Mouse (Mus musculus) embryonic facial prominence, embryonic 10.5 days (tissue): ENCODE data around the gene Fam155a. TPM values are rescaled to one million over a fixed set of nuclear protein-coding genes. Genes with fewer than 3 reads are reported as not detected.
A peak's percentile ranks its signal among the peaks of the same experiment; 100 is the strongest.
"Not testable (repeated sequence)": the region's sequence is repeated elsewhere in the genome, so short reads cannot be mapped to it uniquely, and the experiment has no call there.

Source experiments
- DNase-seq: peaks from one replicate; pipeline ENCODE4 v3.0.0-alpha.2; 2017; ENCODE audit warnings: low spot score
- H3K27ac ChIP-seq: fragments of 300-500 bp; sonication (generic); replicated peaks from 2 replicates; pipeline ENCODE4 v1.5.1; 2016; ENCODE audit warnings: mild to moderate bottlenecking
- H3K27me3 ChIP-seq: fragments of 300-500 bp; sonication (generic); replicated peaks from 2 replicates; pipeline ENCODE4 v1.6.1; 2016; ENCODE audit warnings: low read depth, mild to moderate bottlenecking; ENCODE audit not compliant: poor library complexity, severe bottlenecking
- H3K36me3 ChIP-seq: fragments of 300-500 bp; sonication (generic); replicated peaks from 2 replicates; pipeline ENCODE4 v1.6.1; 2016; ENCODE audit warnings: mild to moderate bottlenecking, moderate library complexity
- H3K4me1 ChIP-seq: fragments of 300-500 bp; sonication (generic); 2 replicates; pipeline ENCODE4 v1.6.1; 2016
- H3K4me3 ChIP-seq: fragments of 300-500 bp; sonication (generic); 2 replicates; pipeline ENCODE4 v1.5.1; 2016; ENCODE audit warnings: mild to moderate bottlenecking, moderate library complexity
- H3K9me3 ChIP-seq: fragments of 300-500 bp; sonication (generic); 2 replicates; pipeline ENCODE4 v1.6.1; 2016; ENCODE audit warnings: mild to moderate bottlenecking
- WGBS: fragments of 180-500 bp; shearing (Covaris S2); methylation state at CpG from one replicate; pipeline ENCODE4 v1.1.7; 2016; 5-methylcytosine and 5-hydroxymethylcytosine counted together
- polyA plus RNA-seq: library from polyadenylated mRNA; unstranded; fragments of >200 nt; fragmentation: Nextera tagmentation; extraction: Ambion mirVana; gene quantifications from 2 replicates; pipeline ENCODE4 v1.2.1, GENCODE M21; 2016

The Fam155a gene
- polyA plus RNA-seq, 1 experiment from 2014 or later = 0.64 TPM

DNA sequence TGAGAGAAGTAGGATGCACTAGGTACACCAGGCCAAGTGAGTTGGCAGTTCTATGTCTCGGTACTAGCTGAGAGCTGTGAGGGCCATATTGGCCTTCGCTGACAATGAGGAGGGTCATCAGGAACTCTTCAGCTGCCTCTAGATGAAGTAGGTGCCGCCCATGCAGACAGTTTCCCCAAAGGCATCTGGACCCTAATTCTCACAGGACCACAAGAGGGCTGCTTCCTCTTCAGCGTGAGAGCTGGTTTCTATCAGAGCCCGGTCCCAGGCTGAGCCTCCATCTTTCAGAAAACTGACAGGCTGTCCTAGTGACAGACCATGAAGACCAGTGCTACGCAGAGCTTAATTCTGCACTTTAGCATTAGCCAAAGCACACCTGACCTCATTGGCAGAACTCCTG is 364.8 kb downstream of the Fam155a start:
- no peak overlapping the region for H3K27ac ChIP-seq
- 87% methylated on average over 6 of the region's 6 CpGs for WGBS
- no peak overlapping the region for H3K4me3 ChIP-seq
- no peaks in the 10 kb centered on the region for H3K9me3 ChIP-seq
- peaks cover 19% of the 10 kb centered on the region for H3K4me1 ChIP-seq
- no peak for DNase-seq
- no peaks in the 10 kb centered on the region for H3K36me3 ChIP-seq
- no peaks in the 10 kb centered on the region for H3K27me3 ChIP-seq

DNA sequence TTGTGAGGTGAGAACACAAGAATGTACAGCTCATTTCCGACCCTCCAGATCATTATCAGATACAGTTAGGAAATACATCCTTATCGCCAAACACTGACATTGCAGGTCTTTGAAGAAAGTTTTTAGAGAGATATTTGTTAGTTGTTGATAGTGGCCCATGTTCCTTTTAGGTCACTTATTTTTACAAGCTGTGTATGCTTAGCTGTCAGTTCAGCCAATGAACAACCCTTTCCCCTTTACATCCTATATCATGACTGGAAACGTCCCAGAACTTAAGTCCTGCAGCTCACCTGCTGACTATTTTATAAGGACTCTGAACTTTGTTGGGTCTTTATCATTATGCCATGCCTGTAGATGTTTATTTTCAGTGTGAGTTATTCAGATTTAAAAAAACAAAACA is 366.3 kb downstream of the Fam155a start:
- no peak for DNase-seq
- 79% methylated on average over 3 of the region's 3 CpGs for WGBS
- H3K27ac ChIP-seq = no peak overlapping the region
- H3K4me1 ChIP-seq = peaks cover 19% of the 10 kb centered on the region
- H3K36me3 ChIP-seq = no peaks in the 10 kb centered on the region
- H3K27me3 ChIP-seq = no peaks in the 10 kb centered on the region
- H3K4me3 ChIP-seq = no peak overlapping the region
- H3K9me3 ChIP-seq = no peaks in the 10 kb centered on the region

DNA sequence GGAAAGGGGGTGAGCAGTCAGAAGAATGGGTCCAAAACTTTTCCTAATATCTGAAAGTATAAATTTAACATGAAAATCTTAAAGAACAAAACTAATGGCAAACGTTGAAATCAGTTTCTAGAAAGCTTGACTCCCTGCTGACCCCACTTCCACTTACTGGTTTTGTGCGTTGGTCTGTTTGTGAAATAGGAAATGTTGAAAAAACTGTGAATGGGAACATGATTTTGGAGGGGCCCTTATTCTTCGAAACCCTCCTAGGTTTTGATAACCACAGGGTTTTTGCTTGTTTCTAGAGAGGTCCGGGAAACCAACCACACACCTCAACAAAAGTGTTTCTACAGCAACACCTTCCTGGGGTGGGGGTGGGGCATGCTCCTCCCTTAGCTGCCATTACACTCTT is 368.6 kb downstream of the Fam155a start:
- 53% methylated on average over 4 of the region's 4 CpGs for WGBS
- Histone ChIP-seq H3K4me3 (no peak overlapping the region), H3K9me3 (no peaks in the 10 kb centered on the region), H3K4me1 (peaks cover 14% of the 10 kb centered on the region), H3K27ac (no peak overlapping the region), H3K36me3 (no peaks in the 10 kb centered on the region), H3K27me3 (no peaks in the 10 kb centered on the region)
- no peak for DNase-seq

- Histone ChIP-seq H3K27me3 (no peaks in the 10 kb centered on the region), H3K27ac (no peak overlapping the region), H3K9me3 (no peaks in the 10 kb centered on the region), H3K4me3 (no peak overlapping the region), H3K36me3 (no peaks in the 10 kb centered on the region), H3K4me1 (peaks cover 14% of the 10 kb centered on the region)
- WGBS = 72% methylated on average over 3 of the region's 3 CpGs
- no peak for DNase-seq
Measured at GRCm38 (mm10) chr8:9398606-9399263, 372.2 kb downstream of the Fam155a start.

- no peak for DNase-seq
- 67% methylated on average over 6 of the region's 6 CpGs for WGBS
- no peak overlapping the region for H3K4me3 ChIP-seq
- no peaks in the 10 kb centered on the region for H3K27me3 ChIP-seq
- no peaks in the 10 kb centered on the region for H3K36me3 ChIP-seq
- peaks cover 14% of the 10 kb centered on the region for H3K4me1 ChIP-seq
- no peaks in the 10 kb centered on the region for H3K9me3 ChIP-seq
- no peak overlapping the region for H3K27ac ChIP-seq
Measured at GRCm38 (mm10) chr8:9398040-9398439, 372.9 kb downstream of the Fam155a start.

- H3K27me3 ChIP-seq = no peaks in the 10 kb centered on the region
- WGBS = 94% methylated on average over 5 of the region's 5 CpGs
Measured at GRCm38 (mm10) chr8:9394670-9395069, 376.3 kb downstream of the Fam155a start.

GRCm38 (mm10) chr8:9393246-9393645 is 377.7 kb downstream of the Fam155a start:
- WGBS = 51% methylated on average over 2 of the region's 2 CpGs
- H3K4me1 ChIP-seq = no peaks in the 10 kb centered on the region
- no peaks in the 10 kb centered on the region for H3K9me3 ChIP-seq
- H3K27me3 ChIP-seq = no peaks in the 10 kb centered on the region
- no peak overlapping the region for H3K27ac ChIP-seq
- H3K36me3 ChIP-seq = no peaks in the 10 kb centered on the region
- no peak for DNase-seq
- no peak overlapping the region for H3K4me3 ChIP-seq

More at GRCm38 (mm10) chr8:9394670-9395069, 376.3 kb downstream of the Fam155a start:
- H3K9me3 ChIP-seq = no peaks in the 10 kb centered on the region
- no peaks in the 10 kb centered on the region for H3K36me3 ChIP-seq
- no peak overlapping the region for H3K27ac ChIP-seq
- DNase-seq = no peak
- H3K4me3 ChIP-seq = no peak overlapping the region
- no peaks in the 10 kb centered on the region for H3K4me1 ChIP-seq

GRCm38 (mm10) chr8:9390229-9390628 is 380.7 kb downstream of the Fam155a start:
- not testable (repeated sequence) for H3K9me3 ChIP-seq, H3K27ac ChIP-seq, H3K4me3 ChIP-seq, DNase-seq, H3K27me3 ChIP-seq, H3K36me3 ChIP-seq, H3K4me1 ChIP-seq
- 86% methylated on average over 2 of the region's 2 CpGs for WGBS

DNA sequence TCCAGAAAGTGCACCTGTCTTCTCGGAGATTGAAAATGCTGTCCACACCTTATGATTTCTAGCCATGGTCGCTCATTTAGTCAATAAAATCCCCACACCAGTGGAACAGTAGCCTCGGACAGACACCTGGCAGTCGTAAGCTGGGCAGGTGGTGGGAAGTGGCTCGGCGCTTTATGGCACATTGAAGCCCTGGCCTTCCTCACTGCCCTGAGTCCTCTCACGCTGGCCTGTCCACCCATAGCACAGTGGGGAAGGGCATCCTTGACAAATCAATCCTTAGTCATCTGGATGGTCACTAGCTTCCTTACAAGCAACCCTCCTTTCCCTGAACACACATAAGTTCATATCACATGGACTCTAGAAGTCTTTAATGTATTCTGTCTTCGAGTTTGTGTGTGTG is 401.8 kb downstream of the Fam155a start:
- no peaks in the 10 kb centered on the region for H3K27me3 ChIP-seq
- no peak for DNase-seq
- no peaks in the 10 kb centered on the region for H3K4me1 ChIP-seq
- H3K4me3 ChIP-seq = no peak overlapping the region
- 84% methylated on average over 8 of the region's 8 CpGs for WGBS
- H3K27ac ChIP-seq = no peak overlapping the region
- no peaks in the 10 kb centered on the region for H3K36me3 ChIP-seq
- no peaks in the 10 kb centered on the region for H3K9me3 ChIP-seq

DNA sequence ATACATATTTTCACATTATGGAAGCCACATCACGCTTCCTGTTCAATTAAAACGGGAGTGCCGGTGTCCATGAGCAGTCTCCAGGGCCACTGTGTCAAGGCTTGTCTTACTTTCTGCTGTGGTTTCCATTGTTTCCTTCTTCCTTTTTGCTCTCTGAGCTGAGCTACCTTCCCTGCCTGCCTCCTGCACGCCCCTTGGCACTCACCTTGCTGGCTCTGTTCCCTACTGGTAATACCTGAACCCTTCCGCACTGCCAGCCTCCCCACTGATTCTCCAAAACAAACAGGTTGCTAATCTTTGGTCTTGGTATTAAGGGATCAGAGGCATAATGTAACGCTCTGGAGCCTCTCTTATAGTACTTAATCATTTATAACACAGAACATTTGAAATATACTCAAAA is 403.2 kb downstream of the Fam155a start:
- DNase-seq = no peak
- no peak overlapping the region for H3K4me3 ChIP-seq
- WGBS = 69% methylated on average over 6 of the region's 6 CpGs
- no peaks in the 10 kb centered on the region for H3K9me3 ChIP-seq
- no peaks in the 10 kb centered on the region for H3K27me3 ChIP-seq
- no peaks in the 10 kb centered on the region for H3K4me1 ChIP-seq
- no peak overlapping the region for H3K27ac ChIP-seq
- H3K36me3 ChIP-seq = no peaks in the 10 kb centered on the region

DNA sequence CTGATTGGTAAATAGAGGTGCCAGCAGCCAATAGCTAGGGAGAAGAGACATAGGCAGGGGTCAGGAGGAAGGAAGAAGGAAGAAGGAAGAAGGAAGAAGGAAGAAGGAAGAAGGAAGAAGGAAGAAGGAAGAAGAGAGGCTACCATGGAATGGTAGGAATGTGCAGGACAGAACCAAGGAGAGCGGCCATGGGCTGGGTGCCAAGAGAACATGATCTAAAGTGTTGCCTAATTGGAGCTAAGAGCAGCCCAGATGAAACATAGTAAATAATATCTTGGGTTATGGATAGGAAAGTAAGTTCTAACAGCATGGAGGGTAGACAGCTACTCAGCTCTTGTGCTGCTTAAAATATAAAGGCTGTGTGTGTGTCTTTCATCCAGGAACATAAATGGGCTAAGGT is 405.6 kb downstream of the Fam155a start:
- H3K9me3 ChIP-seq = no peaks in the 10 kb centered on the region
- H3K27me3 ChIP-seq = no peaks in the 10 kb centered on the region
- H3K27ac ChIP-seq = no peak overlapping the region
- H3K4me3 ChIP-seq = no peak overlapping the region
- WGBS = 92% methylated on average over 1 of the region's 1 CpGs
- no peak for DNase-seq
- no peaks in the 10 kb centered on the region for H3K4me1 ChIP-seq
- no peaks in the 10 kb centered on the region for H3K36me3 ChIP-seq

- H3K27ac ChIP-seq = no peak overlapping the region
- no peaks in the 10 kb centered on the region for H3K27me3 ChIP-seq
- WGBS = 48% methylated on average over 7 of the region's 7 CpGs
- no peaks in the 10 kb centered on the region for H3K36me3 ChIP-seq
- H3K9me3 ChIP-seq = no peaks in the 10 kb centered on the region
- H3K4me1 ChIP-seq = no peaks in the 10 kb centered on the region
- no peak overlapping the region for H3K4me3 ChIP-seq
- DNase-seq = peak; percentile 68
Measured at GRCm38 (mm10) chr8:9348523-9349135, 422.3 kb downstream of the Fam155a start.

- Histone ChIP-seq H3K9me3 (no peaks in the 10 kb centered on the region), H3K27me3 (no peaks in the 10 kb centered on the region), H3K36me3 (no peaks in the 10 kb centered on the region), H3K4me1 (no peaks in the 10 kb centered on the region), H3K27ac (no peak overlapping the region), H3K4me3 (no peak overlapping the region)
- 78% methylated on average over 4 of the region's 4 CpGs for WGBS
- no peak for DNase-seq
Measured at GRCm38 (mm10) chr8:9347163-9347562, 423.8 kb downstream of the Fam155a start.
